9 mouse cellular contexts compared by ENCODE assay signal in the genomic region with DNA sequence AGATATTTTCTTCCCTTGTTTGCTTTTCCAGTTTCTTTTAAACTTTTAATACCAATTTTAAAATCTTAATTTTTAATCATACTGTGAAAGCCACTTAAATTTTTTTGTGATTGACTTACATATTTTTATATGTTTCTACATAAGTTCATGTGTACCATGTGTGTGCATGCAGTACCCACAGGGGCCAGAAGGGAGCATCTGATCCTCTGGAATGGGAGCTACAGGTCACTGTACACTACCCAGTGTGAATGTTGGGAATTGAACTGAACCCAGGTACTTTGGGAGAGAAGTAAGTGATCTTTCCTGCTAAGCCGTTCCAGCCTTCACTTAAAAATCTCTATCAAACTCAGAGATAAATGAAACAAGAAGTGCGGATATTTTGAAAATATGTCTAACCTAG.
DNase-seq lines count a peak whose midpoint lies in the region; ATAC-seq lines count a peak whose summit lies in the region.
"Had no signal": no experiment of that assay in that cellular context is flagged by ENCODE, and none has a peak within 500 bp of the region (broad histone marks: within the 10 kb centered on the region; RNA-seq: fewer than 3 reads in every experiment).

No protein-coding gene starts in this region.

- no peak overlapping the region for H3K4me2 ChIP-seq in kidney, embryonic 16.5 days (replicated peaks; ENCODE audit: low read depth, low read length)
- H3K4me2 ChIP-seq in midbrain, embryonic 14.5 days (ENCODE audit: low read length) = no peak overlapping the region
- H3K4me2 ChIP-seq in midbrain, embryonic 16.5 days (ENCODE audit: low read length) = no peak overlapping the region

- no peak for ATAC-seq in kidney, embryonic 16.5 days (ENCODE audit: low FRiP score, low TSS enrichment)
- ATAC-seq in midbrain, embryonic 14.5 days (ENCODE audit: low FRiP score, low TSS enrichment) = no peak
- ATAC-seq in midbrain, embryonic 16.5 days = no peak
- no peak for ATAC-seq in cerebellum, adult (ENCODE audit: insufficient number of reproducible peaks, low FRiP score, low TSS enrichment)

- H3K9ac ChIP-seq in kidney, embryonic 16.5 days (replicated peaks; ENCODE audit: low read length) = no peak overlapping the region
- no peak overlapping the region for H3K9ac ChIP-seq in midbrain, embryonic 14.5 days (replicated peaks; ENCODE audit: low read length)
- H3K9ac ChIP-seq in midbrain, embryonic 16.5 days (ENCODE audit: low read depth, low read length) = no peak overlapping the region

- peak; percentile 26 for DNase-seq in adrenal gland, postnatal 10 days
- DNase-seq in adrenal gland, adult (ENCODE audit: inconsistent age in 2 of 2, low spot score in 1 of 2) = no peak
- peak; percentile 29 for DNase-seq in kidney, adult 18-20 months
- DNase-seq in midbrain, embryonic 14.5 days = peak; percentile 23
- DNase-seq in limb, embryonic 10.5 days (ENCODE audit: low spot score) = peak; percentile 32
- DNase-seq: layer of hippocampus, adult 9-11 months had no signal

- no peak overlapping the region for H3K4me3 ChIP-seq in kidney, embryonic 16.5 days (ENCODE audit: low read length)
- H3K4me3 ChIP-seq in midbrain, embryonic 14.5 days (replicated peaks; ENCODE audit: low read depth, low read length) = no peak overlapping the region
- H3K4me3 ChIP-seq in midbrain, embryonic 16.5 days (ENCODE audit: low read depth, low read length) = no peak overlapping the region
- no peak overlapping the region for H3K4me3 ChIP-seq in limb, embryonic 10.5 days

- H3K9me3 ChIP-seq in kidney, embryonic 16.5 days (ENCODE audit: low read length) = no peaks in the 10 kb centered on the region
- no peaks in the 10 kb centered on the region for H3K9me3 ChIP-seq in midbrain, embryonic 14.5 days (ENCODE audit: control insufficient read depth, low read length)
- H3K9me3 ChIP-seq in midbrain, embryonic 16.5 days (replicated peaks; ENCODE audit: control insufficient read depth, low read length, poor library complexity, severe bottlenecking) = no peaks in the 10 kb centered on the region
- H3K9me3 ChIP-seq in limb, embryonic 10.5 days (replicated peaks) = no peaks in the 10 kb centered on the region

- WGBS in kidney, embryonic 16.5 days = 95% methylated on average over 2 of the region's 2 CpGs
- WGBS in midbrain, embryonic 14.5 days = 95% methylated on average over 2 of the region's 2 CpGs
- WGBS in midbrain, embryonic 16.5 days = 82% methylated on average over 2 of the region's 2 CpGs
- 98% methylated on average over 2 of the region's 2 CpGs for WGBS in limb, embryonic 10.5 days

- H3K27ac ChIP-seq in kidney, embryonic 16.5 days (ENCODE audit: low read length) = no peak overlapping the region
- H3K27ac ChIP-seq in midbrain, embryonic 14.5 days (replicated peaks; ENCODE audit: low read depth, low read length) = no peak overlapping the region
- no peak overlapping the region for H3K27ac ChIP-seq in midbrain, embryonic 16.5 days (ENCODE audit: low read length)
- no peak overlapping the region for H3K27ac ChIP-seq in limb, embryonic 10.5 days

- no peaks in the 10 kb centered on the region for H3K4me1 ChIP-seq in kidney, embryonic 16.5 days (ENCODE audit: insufficient read depth, low read length)
- H3K4me1 ChIP-seq in midbrain, embryonic 14.5 days (ENCODE audit: control insufficient read depth, insufficient read depth, low read length) = no peaks in the 10 kb centered on the region
- no peaks in the 10 kb centered on the region for H3K4me1 ChIP-seq in midbrain, embryonic 16.5 days (ENCODE audit: control insufficient read depth, insufficient read depth, low read length)
- peaks cover 9% of the 10 kb centered on the region for H3K4me1 ChIP-seq in limb, embryonic 10.5 days

- H3K36me3 ChIP-seq in kidney, embryonic 16.5 days (ENCODE audit: insufficient read depth, low read length) = no peaks in the 10 kb centered on the region
- H3K36me3 ChIP-seq in midbrain, embryonic 14.5 days (ENCODE audit: control insufficient read depth, insufficient read depth, low read length) = no peaks in the 10 kb centered on the region
- no peaks in the 10 kb centered on the region for H3K36me3 ChIP-seq in midbrain, embryonic 16.5 days (ENCODE audit: control insufficient read depth, insufficient read depth, low read length)
- H3K36me3 ChIP-seq in limb, embryonic 10.5 days = no peaks in the 10 kb centered on the region

- H3K27me3 ChIP-seq in kidney, embryonic 16.5 days (ENCODE audit: insufficient read depth, low read length) = no peaks in the 10 kb centered on the region
- H3K27me3 ChIP-seq in midbrain, embryonic 14.5 days (ENCODE audit: control insufficient read depth, insufficient read depth, low read length) = no peaks in the 10 kb centered on the region
- H3K27me3 ChIP-seq in midbrain, embryonic 16.5 days (ENCODE audit: control insufficient read depth, insufficient read depth, low read depth, low read length) = no peaks in the 10 kb centered on the region
- no peaks in the 10 kb centered on the region for H3K27me3 ChIP-seq in limb, embryonic 10.5 days (ENCODE audit: low read depth, poor library complexity, severe bottlenecking)

Comparison
In these comparisons a context has a peak if more than half of its experiments do, and no peak if none do; other contexts are left out.
1. DNase-seq: peak in adrenal gland, postnatal 10 days (single experiment), kidney, adult 18-20 months (single experiment), midbrain, embryonic 14.5 days (single experiment) and limb, embryonic 10.5 days (single experiment); none in adrenal gland, adult (0 of 2).